Mouse (Mus musculus): Measurements from ENCODE around the gene Chn2. TPM values are rescaled to one million over a fixed set of nuclear protein-coding genes. Genes with fewer than 3 reads are reported as not detected.

The Chn2 gene
- polyA plus RNA-seq, 1 experiment from 2014 or later: 4.3 TPM

DNA sequence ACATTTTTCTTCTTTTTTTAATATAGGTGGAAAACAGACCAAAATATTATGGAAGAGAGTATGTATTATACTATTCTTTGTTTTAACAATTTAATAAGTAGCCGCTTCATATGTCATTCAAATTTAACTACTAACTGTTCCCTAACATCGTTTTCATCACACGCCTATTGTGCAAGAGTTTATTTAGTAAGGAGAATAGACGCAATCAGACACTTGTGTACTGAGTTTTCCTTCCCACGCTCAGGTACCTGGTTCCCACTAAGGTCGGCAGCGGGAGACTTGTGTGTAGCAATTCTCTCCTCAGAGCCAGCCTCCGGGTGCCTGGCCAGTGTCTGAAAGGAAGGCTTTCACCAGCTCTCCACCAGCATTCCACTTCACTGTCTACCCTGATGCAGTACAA lies 176.3 kb downstream of the Chn2 start:
- H3K27me3 ChIP-seq: no peaks in the 10 kb centered on the region
- H3K27ac ChIP-seq (replicated peaks): no peak overlapping the region
- no peaks in the 10 kb centered on the region for H3K36me3 ChIP-seq (replicated peaks)
- no peaks in the 10 kb centered on the region for H3K9me3 ChIP-seq (replicated peaks)
- 63% methylated on average over 8 of the region's 8 CpGs for WGBS (ENCODE audit: insufficient replicate concordance)
- H3K4me1 ChIP-seq (replicated peaks): no peaks in the 10 kb centered on the region; the same call in 1 of the 2 replicates
- H3K4me3 ChIP-seq (replicated peaks): no peak overlapping the region
- no peak for ATAC-seq (ENCODE audit: insufficient read depth)
- H3K9ac ChIP-seq: no peak overlapping the region
- H3K4me2 ChIP-seq: no peak overlapping the region

DNA sequence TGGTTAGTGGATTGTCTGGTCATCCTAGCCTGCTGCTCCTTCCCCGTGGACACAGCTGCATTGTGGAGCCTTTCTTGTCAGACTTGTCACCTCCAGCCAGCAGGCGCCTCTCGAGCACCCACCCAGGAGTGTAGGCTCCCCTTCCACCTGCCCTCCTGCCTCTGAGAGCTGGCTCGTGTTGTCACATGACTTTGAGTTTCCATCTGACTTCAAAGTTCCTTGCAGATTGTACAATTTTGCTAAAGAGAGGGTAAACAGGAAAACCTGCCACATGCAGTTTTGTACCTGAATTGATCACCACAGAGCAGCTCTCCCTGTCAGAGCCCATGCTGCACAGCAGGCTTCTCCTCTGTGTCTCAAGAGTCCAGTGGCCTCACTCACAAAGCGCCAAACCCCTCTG lies 177.2 kb downstream of the Chn2 start:
- Histone ChIP-seq H3K9me3 (replicated peaks) (no peaks in the 10 kb centered on the region), H3K9ac (no peak overlapping the region), H3K27ac (replicated peaks) (no peak overlapping the region), H3K4me3 (replicated peaks) (no peak overlapping the region), H3K4me2 (no peak overlapping the region), H3K4me1 (replicated peaks) (no peaks in the 10 kb centered on the region; the same call in 1 of the 2 replicates), H3K27me3 (no peaks in the 10 kb centered on the region), H3K36me3 (replicated peaks) (no peaks in the 10 kb centered on the region)
- ATAC-seq (ENCODE audit: insufficient read depth): no peak
- 63% methylated on average over 5 of the region's 5 CpGs for WGBS (ENCODE audit: insufficient replicate concordance)

DNA sequence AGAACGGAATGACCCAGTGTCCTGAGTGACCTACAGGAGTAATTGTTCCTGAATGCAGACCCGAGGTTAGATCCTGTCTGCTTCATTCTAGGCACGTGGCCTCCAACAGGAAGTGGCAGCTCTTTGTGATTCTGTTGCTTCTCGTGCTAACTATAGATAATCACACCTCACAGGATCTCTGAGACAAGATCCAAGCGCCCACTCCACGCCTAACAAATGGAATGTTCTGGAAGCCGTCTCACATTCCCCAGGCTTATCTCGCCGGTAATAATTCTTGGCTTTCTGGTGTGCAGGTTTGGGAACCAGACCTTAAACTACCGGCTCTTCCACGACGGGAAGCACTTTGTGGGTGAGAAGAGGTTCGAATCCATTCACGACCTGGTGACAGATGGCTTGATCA lies 180.8 kb downstream of the Chn2 start:
- H3K36me3 ChIP-seq (replicated peaks): no peaks in the 10 kb centered on the region
- 60% methylated on average over 14 of the region's 14 CpGs for WGBS (ENCODE audit: insufficient replicate concordance)
- no peak for ATAC-seq (ENCODE audit: insufficient read depth)
- no peak overlapping the region for H3K4me2 ChIP-seq
- no peak overlapping the region for H3K9ac ChIP-seq
- no peak overlapping the region for H3K27ac ChIP-seq (replicated peaks)
- no peaks in the 10 kb centered on the region; the same call in 1 of the 2 replicates for H3K4me1 ChIP-seq (replicated peaks)
- no peaks in the 10 kb centered on the region for H3K27me3 ChIP-seq
- H3K4me3 ChIP-seq (replicated peaks): no peak overlapping the region
- H3K9me3 ChIP-seq (replicated peaks): no peaks in the 10 kb centered on the region

DNA sequence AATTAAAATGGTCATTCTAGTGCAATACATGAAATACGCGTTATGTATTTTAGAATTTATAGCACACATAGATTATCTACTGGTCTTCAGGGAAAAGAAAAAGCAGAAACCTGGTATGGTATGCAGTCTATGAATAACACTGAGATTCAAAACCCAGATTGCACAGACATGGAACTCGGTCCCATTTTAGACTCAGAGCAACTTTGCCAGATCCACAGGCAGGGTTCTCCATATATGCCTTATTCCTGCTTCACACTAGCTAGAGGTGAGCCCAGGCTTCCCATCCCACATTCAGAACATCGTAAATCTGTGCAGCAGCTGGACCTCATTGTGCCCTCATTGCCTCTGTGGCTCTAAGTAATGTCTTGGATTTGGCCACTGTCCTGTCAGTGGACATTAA lies 184.2 kb downstream of the Chn2 start:
- H3K4me3 ChIP-seq (replicated peaks): no peak overlapping the region
- H3K27ac ChIP-seq (replicated peaks): no peak overlapping the region
- no peak overlapping the region for H3K4me2 ChIP-seq
- H3K4me1 ChIP-seq (replicated peaks): no peaks in the 10 kb centered on the region
- no peak for ATAC-seq (ENCODE audit: insufficient read depth)
- no peak overlapping the region for H3K9ac ChIP-seq
- H3K9me3 ChIP-seq (replicated peaks): no peaks in the 10 kb centered on the region
- H3K36me3 ChIP-seq (replicated peaks): no peaks in the 10 kb centered on the region
- WGBS (ENCODE audit: insufficient replicate concordance): 74% methylated on average over 4 of the region's 4 CpGs
- H3K27me3 ChIP-seq: no peaks in the 10 kb centered on the region

DNA sequence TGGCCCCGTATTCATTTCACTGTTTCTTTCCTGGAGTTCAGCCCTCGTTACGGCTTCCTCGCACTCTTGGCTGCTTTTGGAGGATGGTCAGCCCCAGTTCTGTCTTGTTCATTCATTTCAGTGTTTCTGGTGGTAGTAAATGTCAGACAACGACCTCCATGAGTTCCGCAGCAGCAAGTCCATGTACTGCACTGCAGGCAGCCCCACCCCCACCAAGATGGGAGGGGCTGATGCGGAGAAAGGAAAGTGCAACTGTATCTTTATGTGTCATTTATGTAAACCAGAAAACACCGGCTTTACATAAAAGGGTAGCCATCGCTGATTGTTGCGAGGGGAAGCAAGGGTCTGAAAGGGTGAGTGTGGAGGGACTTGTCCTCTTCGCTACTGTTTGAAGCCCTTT lies 185.0 kb downstream of the Chn2 start:
- ATAC-seq (ENCODE audit: insufficient read depth): no peak

DNA sequence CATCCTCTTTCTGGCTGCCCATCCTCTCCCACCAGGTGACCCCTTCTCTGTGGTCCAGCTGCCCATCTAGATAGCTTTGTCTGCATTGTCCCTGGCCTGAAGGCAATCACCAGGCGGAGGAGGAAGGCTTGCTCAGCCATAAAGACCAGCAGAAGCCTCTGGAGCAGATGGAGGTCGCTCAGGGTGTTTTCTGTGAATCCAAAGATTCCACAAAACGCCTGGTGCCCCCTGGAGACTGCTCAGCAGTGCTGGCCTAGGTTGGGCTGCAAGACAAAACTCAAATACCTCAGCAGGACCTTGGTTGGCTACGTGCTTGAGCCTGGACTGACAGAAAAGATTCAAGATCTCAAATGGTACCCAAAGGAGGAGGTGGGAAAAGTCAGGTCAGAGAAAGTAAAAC lies 186.0 kb downstream of the Chn2 start:
- WGBS (ENCODE audit: insufficient replicate concordance): 46% methylated on average over 4 of the region's 4 CpGs
- Histone ChIP-seq H3K4me1 (replicated peaks) (no peaks in the 10 kb centered on the region), H3K4me3 (replicated peaks) (no peak overlapping the region), H3K36me3 (replicated peaks) (no peaks in the 10 kb centered on the region), H3K27ac (replicated peaks) (no peak overlapping the region), H3K27me3 (no peaks in the 10 kb centered on the region), H3K9ac (no peak overlapping the region), H3K9me3 (replicated peaks) (no peaks in the 10 kb centered on the region), H3K4me2 (no peak overlapping the region)
- no peak for ATAC-seq (ENCODE audit: insufficient read depth)

More for the DNA sequence above, 185.0 kb downstream of the Chn2 start:
- 71% methylated on average over 11 of the region's 11 CpGs for WGBS (ENCODE audit: insufficient replicate concordance)
- Histone ChIP-seq H3K9me3 (replicated peaks) (no peaks in the 10 kb centered on the region), H3K36me3 (replicated peaks) (no peaks in the 10 kb centered on the region), H3K4me1 (replicated peaks) (no peaks in the 10 kb centered on the region), H3K27ac (replicated peaks) (no peak overlapping the region), H3K9ac (no peak overlapping the region), H3K27me3 (no peaks in the 10 kb centered on the region), H3K4me2 (no peak overlapping the region), H3K4me3 (replicated peaks) (no peak overlapping the region)

DNA sequence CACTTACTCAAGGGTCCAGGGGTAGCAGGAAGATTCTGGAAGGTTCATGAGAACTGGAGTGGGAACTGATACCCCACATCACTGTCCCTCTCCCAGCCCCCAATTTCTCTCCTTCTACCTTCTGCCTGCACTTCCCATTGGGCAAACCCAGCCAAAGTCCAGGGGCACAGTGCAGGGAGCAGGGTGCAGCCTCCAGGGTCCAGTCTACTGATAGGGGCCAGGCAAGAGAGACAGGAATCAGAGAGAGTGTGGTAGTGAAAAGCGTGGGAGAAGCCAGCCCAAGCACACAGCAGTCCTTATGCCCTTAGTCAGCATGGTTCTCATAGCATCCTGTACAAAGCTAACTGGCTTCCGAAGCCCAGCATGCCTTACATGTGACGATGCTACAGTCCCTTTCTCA lies 187.7 kb downstream of the Chn2 start:
- Histone ChIP-seq H3K4me3 (replicated peaks) (no peak overlapping the region), H3K9me3 (replicated peaks) (no peaks in the 10 kb centered on the region), H3K4me2 (no peak overlapping the region), H3K27me3 (no peaks in the 10 kb centered on the region), H3K27ac (replicated peaks) (no peak overlapping the region), H3K36me3 (replicated peaks) (no peaks in the 10 kb centered on the region), H3K9ac (no peak overlapping the region), H3K4me1 (replicated peaks) (no peaks in the 10 kb centered on the region)
- no peak for ATAC-seq (ENCODE audit: insufficient read depth)
- WGBS (ENCODE audit: insufficient replicate concordance): 59% methylated on average over 3 of the region's 3 CpGs

DNA sequence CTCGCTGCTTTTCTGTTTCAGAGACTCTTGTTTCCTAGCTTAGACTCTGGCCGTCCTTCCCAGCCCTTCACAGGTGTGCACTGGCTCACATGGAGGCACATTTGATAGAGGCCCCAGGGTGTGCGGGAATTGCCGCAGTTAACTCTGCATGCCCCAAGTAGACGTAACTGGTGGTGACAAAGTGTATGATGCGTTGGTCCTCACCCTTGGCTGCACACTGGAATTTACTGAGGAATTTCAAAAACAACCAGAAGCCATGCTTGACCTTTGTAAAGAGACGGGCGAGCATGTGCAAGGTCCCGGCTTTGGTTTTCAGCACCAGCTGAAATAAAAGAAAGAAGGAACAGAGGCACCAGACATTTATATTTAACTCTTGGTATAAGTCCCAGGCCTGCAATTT lies 189.1 kb downstream of the Chn2 start:
- no peak overlapping the region for H3K9ac ChIP-seq
- H3K4me3 ChIP-seq (replicated peaks): no peak overlapping the region
- H3K4me2 ChIP-seq: no peak overlapping the region
- H3K36me3 ChIP-seq (replicated peaks): no peaks in the 10 kb centered on the region
- no peak for ATAC-seq (ENCODE audit: insufficient read depth)
- no peaks in the 10 kb centered on the region for H3K4me1 ChIP-seq (replicated peaks)
- WGBS (ENCODE audit: insufficient replicate concordance): 65% methylated on average over 9 of the region's 9 CpGs
- no peak overlapping the region for H3K27ac ChIP-seq (replicated peaks)
- no peaks in the 10 kb centered on the region for H3K27me3 ChIP-seq
- no peaks in the 10 kb centered on the region for H3K9me3 ChIP-seq (replicated peaks)

DNA sequence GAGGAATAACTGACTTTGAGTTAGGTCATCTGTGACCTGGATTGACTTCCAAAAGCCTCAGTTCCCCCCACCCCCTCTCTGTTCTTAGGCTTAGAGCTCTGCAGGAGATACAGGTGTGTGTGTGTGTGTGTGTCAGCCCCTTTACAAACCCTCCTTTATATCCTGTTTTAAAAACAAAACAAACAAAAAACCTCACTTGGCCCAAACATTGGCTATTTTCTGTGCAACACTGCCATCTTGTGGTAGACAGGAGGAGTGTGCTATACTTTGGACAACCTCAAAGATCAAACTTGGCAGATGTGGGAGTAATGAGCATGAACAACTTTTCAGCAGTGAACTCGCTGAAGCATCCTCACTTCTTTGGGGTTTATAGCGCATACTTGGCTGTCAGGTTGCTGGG lies 189.5 kb downstream of the Chn2 start:
- ATAC-seq (ENCODE audit: insufficient read depth): no peak
- Histone ChIP-seq H3K4me3 (replicated peaks) (no peak overlapping the region), H3K9me3 (replicated peaks) (no peaks in the 10 kb centered on the region), H3K4me2 (no peak overlapping the region), H3K9ac (no peak overlapping the region), H3K36me3 (replicated peaks) (no peaks in the 10 kb centered on the region), H3K27ac (replicated peaks) (no peak overlapping the region), H3K4me1 (replicated peaks) (no peaks in the 10 kb centered on the region), H3K27me3 (no peaks in the 10 kb centered on the region)
- WGBS (ENCODE audit: insufficient replicate concordance): 7% methylated on average over 2 of the region's 2 CpGs

DNA sequence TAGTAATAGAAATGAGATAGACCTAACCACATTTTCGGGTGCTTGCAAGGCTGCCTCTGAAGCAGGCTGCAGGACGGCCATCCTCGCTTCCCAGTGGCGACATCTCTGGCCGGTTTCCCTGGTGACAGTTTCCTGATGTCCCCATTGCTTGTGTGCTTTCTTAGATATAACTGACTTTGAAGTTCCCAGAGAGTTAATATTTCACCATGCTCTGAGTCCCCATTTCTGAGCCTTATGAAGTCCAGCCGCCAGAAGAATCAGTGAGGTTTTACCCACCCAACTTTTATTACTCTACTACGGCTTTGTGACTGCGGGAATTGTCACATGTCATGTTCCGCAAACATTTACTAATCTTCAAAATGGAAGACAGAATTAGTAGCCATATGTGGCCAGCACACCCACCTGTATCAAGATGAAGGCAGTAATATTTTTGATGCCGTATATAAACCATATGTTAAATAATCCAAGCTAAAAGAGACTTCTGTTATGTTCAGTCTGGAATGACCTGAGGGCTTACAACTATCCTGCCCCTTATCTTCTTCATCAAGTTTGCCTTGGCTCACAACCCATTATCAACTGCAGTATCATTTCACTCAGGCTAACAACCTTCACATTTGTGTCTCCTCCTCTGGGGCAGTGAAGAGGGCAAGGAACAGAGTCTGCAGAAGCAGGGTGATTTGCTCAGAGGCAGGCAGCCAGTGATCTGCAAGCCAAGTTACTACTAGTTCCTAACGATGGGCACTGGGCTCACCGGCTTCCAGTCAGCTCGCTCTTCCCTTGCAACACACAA lies 192.6 kb downstream of the Chn2 start:
- no peaks in the 10 kb centered on the region for H3K4me1 ChIP-seq (replicated peaks)
- no peaks in the 10 kb centered on the region for H3K36me3 ChIP-seq (replicated peaks)
- H3K9ac ChIP-seq: no peak overlapping the region
- H3K27ac ChIP-seq (replicated peaks): no peak overlapping the region
- WGBS (ENCODE audit: insufficient replicate concordance): 61% methylated on average over 13 of the region's 13 CpGs
- no peaks in the 10 kb centered on the region for H3K9me3 ChIP-seq (replicated peaks)
- no peak for ATAC-seq (ENCODE audit: insufficient read depth)
- no peak overlapping the region for H3K4me3 ChIP-seq (replicated peaks)
- H3K4me2 ChIP-seq: no peak overlapping the region
- no peaks in the 10 kb centered on the region for H3K27me3 ChIP-seq

DNA sequence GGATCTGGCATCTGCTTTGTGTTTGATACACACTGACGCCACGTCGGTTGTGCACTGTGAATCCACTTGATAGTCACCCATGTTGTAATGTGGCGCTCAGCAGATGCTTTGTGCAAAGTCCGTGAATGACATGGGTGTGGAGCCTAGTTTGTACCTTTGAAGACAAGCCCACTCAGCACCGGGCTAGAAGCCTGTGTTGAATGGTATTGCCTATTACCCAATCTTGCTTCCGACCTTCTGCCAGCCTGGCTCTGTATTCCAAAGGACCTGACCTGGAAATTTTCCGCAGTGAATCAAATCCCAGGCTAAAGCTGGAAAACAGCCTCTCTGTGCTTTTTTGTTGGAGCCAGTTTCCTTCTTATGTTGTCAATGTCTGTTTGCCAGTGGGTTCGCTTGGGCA lies 197.1 kb downstream of the Chn2 start:
- Histone ChIP-seq H3K4me1 (replicated peaks) (no peaks in the 10 kb centered on the region), H3K4me2 (no peak overlapping the region), H3K36me3 (replicated peaks) (no peaks in the 10 kb centered on the region), H3K9me3 (replicated peaks) (no peaks in the 10 kb centered on the region), H3K9ac (no peak overlapping the region), H3K27me3 (no peaks in the 10 kb centered on the region), H3K27ac (replicated peaks) (no peak overlapping the region), H3K4me3 (replicated peaks) (no peak overlapping the region)
- no peak for ATAC-seq (ENCODE audit: insufficient read depth)
- 65% methylated on average over 9 of the region's 9 CpGs for WGBS (ENCODE audit: insufficient replicate concordance)

DNA sequence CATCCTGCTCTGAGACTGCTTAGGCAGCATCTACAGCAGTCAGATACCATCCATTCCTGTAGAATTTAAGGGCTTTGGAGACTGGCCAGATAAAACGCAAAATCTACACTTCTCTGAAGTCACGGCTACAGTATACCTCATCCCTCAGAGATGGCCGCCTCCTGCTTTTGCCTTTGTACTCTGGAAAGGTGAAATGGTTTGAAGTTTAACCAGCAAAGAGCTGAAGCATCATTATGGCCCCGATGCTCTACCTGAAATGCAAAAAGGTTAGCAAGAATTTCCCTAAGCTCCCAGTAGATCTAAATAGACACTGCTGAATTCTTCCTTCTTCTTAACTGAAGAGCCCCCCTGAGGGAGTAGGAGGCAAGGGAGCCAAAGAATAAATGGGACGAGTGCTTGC lies 202.4 kb downstream of the Chn2 start:
- Histone ChIP-seq H3K36me3 (replicated peaks) (no peaks in the 10 kb centered on the region), H3K4me2 (no peak overlapping the region), H3K4me1 (replicated peaks) (0 out of 2 replicates have a peak, but pooled peaks cover 2% of the 10 kb centered on the region), H3K27me3 (no peaks in the 10 kb centered on the region), H3K9ac (no peak overlapping the region), H3K9me3 (replicated peaks) (no peaks in the 10 kb centered on the region), H3K27ac (replicated peaks) (no peak overlapping the region), H3K4me3 (replicated peaks) (no peak overlapping the region)
- no peak for ATAC-seq (ENCODE audit: insufficient read depth)
- 62% methylated on average over 5 of the region's 5 CpGs for WGBS (ENCODE audit: insufficient replicate concordance)

Data from liver, embryonic 15.5 days (tissue).